In the genomic region with DNA sequence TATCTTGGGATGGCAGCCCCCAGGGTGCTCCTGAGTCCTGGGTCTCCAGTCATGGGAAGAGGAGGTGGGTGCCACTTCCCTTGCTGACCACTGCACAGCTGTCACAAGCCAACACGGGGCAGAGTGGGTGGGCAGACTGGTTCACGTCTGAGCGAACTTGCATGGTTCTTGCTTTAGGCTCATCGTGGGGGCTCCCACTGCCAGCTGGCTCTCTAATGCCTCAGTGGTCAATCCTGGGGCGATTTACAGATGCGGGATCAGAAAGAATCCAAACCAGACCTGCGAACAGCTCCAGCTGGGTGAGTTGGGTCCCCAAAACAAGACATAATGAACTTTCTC, we compare ENCODE assay signal across 8 mouse cellular contexts. TPM values are rescaled to one million over a fixed set of nuclear protein-coding genes. Genes with fewer than 3 reads are reported as not detected.
DNase-seq lines count a peak whose midpoint lies in the region; ATAC-seq and TF ChIP-seq lines count a peak whose summit lies in the region.

No protein-coding gene starts in this region.

- peaks cover 15% of the 10 kb centered on the region for H3K4me1 ChIP-seq in forebrain, embryonic 13.5 days
- peaks cover 39 to 43% of the 10 kb centered on the region in 2 experiments for H3K4me1 ChIP-seq in liver, embryonic 14.5 days (replicated peaks; ENCODE audit: control insufficient read depth in 2 of 2, insufficient read depth in 2 of 2, low read length in 1 of 2)

- TF ChIP-seq CTCF in gastrocnemius, adult 2 months (IDR thresholded peaks at IDR 0.05) = no peak
- no peak for TF ChIP-seq CTCF in C2C12 (IDR thresholded peaks at IDR 0.05; ENCODE audit: control insufficient read depth, insufficient read depth, insufficient read length)
- TF ChIP-seq CTCF in liver, embryonic 14.5 days (IDR thresholded peaks at IDR 0.05; ENCODE audit: low read depth) = no peak

- WGBS in forebrain, embryonic 13.5 days = 11% methylated on average over 7 of the region's 7 CpGs
- whole genome bisulfite sequencing in liver, embryonic 14.5 days (ENCODE audit: insufficient replicate concordance) = 3% methylated on average over 7 of the region's 7 CpGs

- H3K9ac ChIP-seq in forebrain, embryonic 13.5 days = peak overlapping the region; percentile 68
- peak overlapping the region; percentile 100 for H3K9ac ChIP-seq in liver, embryonic 14.5 days (replicated peaks)

- H3K79me2 ChIP-seq in C2C12 (ENCODE audit: control insufficient read depth, insufficient read depth) = no peaks in the 10 kb centered on the region

- H3K27ac ChIP-seq in gastrocnemius, adult 2 months = peak overlapping the region; percentile 76
- no peak overlapping the region for H3K27ac ChIP-seq in forebrain, embryonic 13.5 days
- H3K27ac ChIP-seq in liver, embryonic 14.5 days = peak overlapping the region; percentile 92

- no peaks in the 10 kb centered on the region for H3K9me3 ChIP-seq in forebrain, embryonic 13.5 days (replicated peaks)
- no peaks in the 10 kb centered on the region for H3K9me3 ChIP-seq in liver, embryonic 14.5 days (ENCODE audit: control insufficient read depth, low read length)

- peak overlapping the region; percentile 90 for H3K4me2 ChIP-seq in forebrain, embryonic 13.5 days
- H3K4me2 ChIP-seq in liver, embryonic 14.5 days (ENCODE audit: low read depth) = peak overlapping the region; percentile 89

- H3K4me3 ChIP-seq in gastrocnemius, adult 2 months = peak overlapping the region; percentile 70
- peak overlapping the region; percentile 2 for H3K4me3 ChIP-seq in C2C12 (ENCODE audit: insufficient read depth, poor library complexity, severe bottlenecking)
- peak overlapping the region; percentile 52 for H3K4me3 ChIP-seq in forebrain, embryonic 13.5 days
- peak overlapping the region; percentile 96 for H3K4me3 ChIP-seq in liver, embryonic 14.5 days (ENCODE audit: insufficient read depth in 1 of 2, low read depth in 2 of 2, low read length in 2 of 2)

- H3K36me3 ChIP-seq in C2C12 (ENCODE audit: control insufficient read depth, insufficient read depth) = no peaks in the 10 kb centered on the region
- no peaks in the 10 kb centered on the region for H3K36me3 ChIP-seq in forebrain, embryonic 13.5 days (ENCODE audit: poor library complexity, severe bottlenecking)
- peaks cover 6% of the 10 kb centered on the region for H3K36me3 ChIP-seq in liver, embryonic 14.5 days (replicated peaks; ENCODE audit: control insufficient read depth, insufficient read depth, low read depth)

- intact Hi-C loops in gastrocnemius, adult 2 months (cut with DNase I) = loop anchor here (10.0 kb wide), 1 partner anchor 171 kb away; no protein-coding TSS in a partner anchor
- intact Hi-C loops in gastrocnemius, postnatal 14 days (cut with DNase I; ENCODE audit: low total_unique reads) = no loop called here

- TF ChIP-seq EP300 in liver, embryonic 14.5 days (IDR thresholded peaks at IDR 0.05; ENCODE audit: low read depth) = no peak

- no peak for DNase-seq in gastrocnemius, adult 2 months
- no peak for DNase-seq in gastrocnemius, postnatal 14 days
- no peak for DNase-seq in liver, embryonic 14.5 days (ENCODE audit: low read depth in 3 of 3, low spot score in 3 of 3)
- no peak for DNase-seq in urinary bladder, postnatal 10 days (ENCODE audit: low spot score)
- no peak for DNase-seq in adrenal gland, adult (ENCODE audit: inconsistent age in 2 of 2, low spot score in 1 of 2)
- no peak for DNase-seq in frontal cortex, adult 2 months (ENCODE audit: extremely low spot score in 1 of 2, low spot score in 1 of 2)

- ATAC-seq in forebrain, embryonic 13.5 days = peak; percentile 37; the same call in 1 of the 2 replicates
- ATAC-seq in liver, embryonic 14.5 days (ENCODE audit: insufficient read depth) = no peak

- no peaks in the 10 kb centered on the region for H3K79me3 ChIP-seq in C2C12 (ENCODE audit: low read depth)

- H3K27me3 ChIP-seq in C2C12 (ENCODE audit: control insufficient read depth, insufficient read depth, insufficient read length) = no peaks in the 10 kb centered on the region
- peaks cover 11% of the 10 kb centered on the region; the same call in 1 of the 2 replicates for H3K27me3 ChIP-seq in forebrain, embryonic 13.5 days
- no peaks in the 10 kb centered on the region; the same call in 1 of the 2 replicates for H3K27me3 ChIP-seq in liver, embryonic 14.5 days (ENCODE audit: control insufficient read depth, insufficient read depth, low read length)

- H3ac ChIP-seq in C2C12 (ENCODE audit: control insufficient read depth, insufficient read length, low read depth) = peak overlapping the region; percentile 40

TF ChIP-seq in C2C12, 6 proteins besides CTCF, POLR2A, EP300 and RAD21:
- TF ChIP-seq USF1 (IDR thresholded peaks at IDR 0.05; ENCODE audit: low read depth) = no peak
- no peak for TF ChIP-seq MYOG (IDR thresholded peaks at IDR 0.05; ENCODE audit: control insufficient read depth, extremely low read depth, insufficient read length)
- no peak for TF ChIP-seq MYOD1 (IDR thresholded peaks at IDR 0.05; ENCODE audit: control insufficient read depth, insufficient read length, low read depth)
- no peak for TF ChIP-seq CEBPB (IDR thresholded peaks at IDR 0.05; ENCODE audit: low read depth)
- TF ChIP-seq MAX (IDR thresholded peaks at IDR 0.05) = no peak
- TF ChIP-seq FOSL1 (IDR thresholded peaks at IDR 0.05; ENCODE audit: insufficient read depth, low read length, poor library complexity, severe bottlenecking) = no peak

RNA-seq across cellular contexts. Expression of a gene that starts 0.7 kb away (rescaled TPM):
- total RNA-seq in gastrocnemius, adult 2 months (2021) = 1 to 10 TPM; 2.8 to 3.4 TPM
- 1 to 10 TPM; 2.9 to 3.9 TPM for total RNA-seq in gastrocnemius, postnatal 14 days (2021)
- 0.84 TPM for polyA plus RNA-seq in C2C12 (2012; fragmentation: generic; extraction: Trizol)
- polyA plus RNA-seq in forebrain, embryonic 13.5 days (2015; fragmentation: Nextera tagmentation; extraction: Ambion mirVana) = 2.6 and 3.1 TPM in 2 replicates
- polyA plus RNA-seq in liver, embryonic 14.5 days (2012; rRNA removed) = 18.2 and 18.6 TPM in 2 replicates
- polyA plus RNA-seq in liver, embryonic 14.5 days (2014; fragmentation: Nextera tagmentation; extraction: Ambion mirVana) = 27.0 and 27.6 TPM in 2 replicates
- 3.0 and 4.5 TPM in 2 replicates for polyA plus RNA-seq in frontal cortex, adult 2 months (2012; rRNA removed)

Comparison
In these comparisons a context has a peak if more than half of its experiments do, and no peak if none do; other contexts are left out.
1. H3K4me3 ChIP-seq: peak in every context shown above with its lines; median percentile 96 in liver, embryonic 14.5 days; 70 in gastrocnemius, adult 2 months; 52 in forebrain, embryonic 13.5 days; 2 in C2C12.